Mouse (Mus musculus) limb, embryonic 13.5 days (tissue): ENCODE measurements around the gene Zbtb42. TPM values are rescaled to one million over a fixed set of nuclear protein-coding genes. Genes with fewer than 3 reads are reported as not detected.

Experiments
- ATAC-seq: fragments of 200-750 bp; cut with Nextera tagmentation; 2 replicates; pipeline ENCODE4 v1.8.0; 2017; ENCODE audit warnings: low read depth, moderate number of reproducible peaks, moderate TSS enrichment; ENCODE audit not compliant: low FRiP score
- H3K27ac ChIP-seq: fragments of 300-500 bp; sonication (generic); 2 replicates; pipeline ENCODE4 v1.5.1; 2015; ENCODE audit warnings: inconsistent platforms, mild to moderate bottlenecking, moderate library complexity
- H3K27me3 ChIP-seq: fragments of 300-500 bp; sonication (generic); 2 replicates; pipeline ENCODE4 v1.6.1; 2015; ENCODE audit warnings: mild to moderate bottlenecking, inconsistent platforms
- H3K36me3 ChIP-seq: fragments of 300-500 bp; sonication (generic); 2 replicates; pipeline ENCODE4 v1.6.1; 2015; ENCODE audit warnings: inconsistent platforms, mild to moderate bottlenecking, moderate library complexity
- H3K4me1 ChIP-seq: fragments of 300-500 bp; sonication (generic); 2 replicates; pipeline ENCODE4 v1.6.1; 2015; ENCODE audit warnings: inconsistent platforms
- H3K4me2 ChIP-seq: fragments of 300-500 bp; sonication (generic); replicated peaks from 2 replicates; pipeline ENCODE4 v1.6.1; 2015; ENCODE audit warnings: inconsistent platforms, mild to moderate bottlenecking, moderate library complexity
- H3K4me3 ChIP-seq: fragments of 300-500 bp; sonication (generic); 2 replicates; pipeline ENCODE4 v1.5.1; 2015; ENCODE audit warnings: moderate library complexity, mild to moderate bottlenecking, inconsistent platforms
- H3K9ac ChIP-seq: fragments of 300-500 bp; sonication (generic); 2 replicates; pipeline ENCODE4 v1.6.1; 2015; ENCODE audit warnings: mild to moderate bottlenecking, inconsistent platforms
- H3K9me3 ChIP-seq: fragments of 300-500 bp; sonication (generic); 2 replicates; pipeline ENCODE4 v1.6.1; 2016; ENCODE audit warnings: inconsistent platforms
- WGBS: fragments of 180-500 bp; shearing (Covaris S2); methylation state at CpG from one replicate; pipeline ENCODE4 v1.1.7; 2015; 5-methylcytosine and 5-hydroxymethylcytosine counted together
- microRNA-seq: library from miRNA; unstranded; fragments of <30 nt; microRNA quantifications from one replicate; pipeline ENCODE4, GENCODE M21; 2016
- polyA plus RNA-seq: library from polyadenylated mRNA; unstranded; fragments of >200 nt; fragmentation: Nextera tagmentation; extraction: Ambion mirVana; gene quantifications from 2 replicates; pipeline ENCODE4 v1.2.1, GENCODE M21; 2015

The Zbtb42 gene
- polyA plus RNA-seq, 1 experiment from 2014 or later, result 2.4 TPM

- H3K9ac ChIP-seq, result peak overlapping the region; percentile 88
- H3K4me1 ChIP-seq, result peaks cover 34% of the 10 kb centered on the region
- WGBS, result 2% methylated on average over 50 of the region's 69 CpGs
- peak overlapping the region; percentile 75 for H3K27ac ChIP-seq
- peaks cover 12% of the 10 kb centered on the region; the same call in 1 of the 2 replicates for H3K27me3 ChIP-seq
- peak overlapping the region; percentile 90 for H3K4me2 ChIP-seq
- H3K36me3 ChIP-seq, result peaks cover 18% of the 10 kb centered on the region
- peak; percentile 58 for ATAC-seq
- H3K4me3 ChIP-seq, result peak overlapping the region; percentile 88
- H3K9me3 ChIP-seq, result no peaks in the 10 kb centered on the region
Observed at GRCm38 (mm10) chr12:112721424-112722239, 43.0 kb downstream of the Zbtb42 start.

DNA sequence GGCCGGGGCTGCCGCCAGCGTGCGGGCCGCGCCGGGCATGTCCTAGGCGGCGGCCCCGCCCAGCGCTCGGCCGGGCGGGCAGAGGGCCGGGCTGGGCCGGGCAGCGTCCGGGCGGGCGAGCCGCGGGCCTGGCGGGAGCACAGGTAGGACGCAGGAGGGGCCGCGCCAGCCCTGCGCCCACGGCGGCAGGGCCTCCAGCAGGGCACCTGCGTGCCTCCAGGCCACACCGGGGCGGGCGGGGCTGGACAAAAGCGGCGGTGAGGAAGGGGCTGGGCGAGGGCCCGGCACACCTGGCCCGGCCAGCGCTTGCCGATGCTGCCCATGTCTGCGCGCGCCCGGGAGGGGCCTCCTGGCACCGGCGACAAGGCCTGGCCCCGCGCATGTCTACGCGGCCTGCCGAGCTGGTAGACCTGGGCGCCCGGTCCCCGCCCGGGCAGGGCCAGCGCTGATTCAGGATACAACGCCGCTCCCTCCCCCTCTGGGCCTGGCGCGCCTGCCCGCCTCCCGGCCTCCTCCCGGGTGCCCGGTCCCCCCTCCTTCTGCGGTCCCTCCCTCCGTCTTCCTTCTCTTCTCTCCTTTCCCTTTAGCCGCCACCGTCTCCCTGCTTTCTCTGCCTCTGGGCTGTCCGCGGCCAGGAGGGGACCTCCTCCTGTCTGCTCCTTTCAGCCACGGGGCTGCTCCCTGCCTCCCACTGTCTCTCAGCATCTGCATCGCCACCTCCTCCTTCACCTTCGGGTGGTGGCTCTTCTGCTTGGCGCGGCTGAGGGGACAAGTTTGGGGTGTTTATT lies 43.8 kb downstream of the Zbtb42 start:
- H3K9ac ChIP-seq, result peak overlapping the region; percentile 88
- H3K27ac ChIP-seq, result peak overlapping the region; percentile 39; the same call in 1 of the 2 replicates
- peaks cover 26% of the 10 kb centered on the region for H3K36me3 ChIP-seq
- peak; percentile 37 for ATAC-seq
- H3K4me3 ChIP-seq, result peak overlapping the region; percentile 88
- H3K27me3 ChIP-seq, result peaks cover 12% of the 10 kb centered on the region; the same call in 1 of the 2 replicates
- H3K4me1 ChIP-seq, result peaks cover 34% of the 10 kb centered on the region
- WGBS, result under 1% methylated on average over 36 of the region's 75 CpGs
- H3K9me3 ChIP-seq, result no peaks in the 10 kb centered on the region
- H3K4me2 ChIP-seq, result peak overlapping the region; percentile 90

- Histone ChIP-seq H3K9me3 (no peaks in the 10 kb centered on the region), H3K27ac (no peak overlapping the region), H3K9ac (peak overlapping the region; percentile 88), H3K27me3 (peaks cover 12% of the 10 kb centered on the region; the same call in 1 of the 2 replicates), H3K4me3 (peak overlapping the region; percentile 88), H3K4me1 (peaks cover 34% of the 10 kb centered on the region), H3K4me2 (peak overlapping the region; percentile 90), H3K36me3 (peaks cover 31% of the 10 kb centered on the region)
- 7% methylated on average over 5 of the region's 5 CpGs for WGBS
- 0 out of 2 replicates have a peak, but pooled peaks have one; percentile 3 for ATAC-seq
Observed at GRCm38 (mm10) chr12:112723028-112723330, 44.4 kb downstream of the Zbtb42 start.

DNA sequence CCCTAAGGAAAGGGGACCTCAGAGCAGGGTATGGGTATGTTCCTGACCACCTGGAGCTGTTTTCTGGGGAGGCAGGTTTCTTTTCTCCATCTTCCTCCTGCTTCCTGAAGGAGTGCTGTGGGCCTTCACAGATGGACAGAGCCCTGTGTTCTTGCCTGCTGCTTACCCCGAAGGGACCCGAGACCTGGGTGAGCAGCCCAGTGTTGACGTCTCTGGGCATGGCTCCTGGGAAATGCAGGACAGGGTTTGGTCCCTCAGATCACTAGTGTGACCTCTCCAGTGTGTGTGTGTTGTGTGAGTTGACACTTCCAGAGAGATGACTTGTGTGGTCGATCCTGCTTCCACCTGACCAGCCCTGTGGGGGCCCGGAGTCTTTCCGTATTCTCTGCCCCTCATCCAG lies 44.8 kb downstream of the Zbtb42 start:
- no peaks in the 10 kb centered on the region for H3K9me3 ChIP-seq
- H3K4me2 ChIP-seq, result peak overlapping the region; percentile 90
- peak overlapping the region; percentile 88 for H3K4me3 ChIP-seq
- ATAC-seq, result no peak
- peaks cover 34% of the 10 kb centered on the region for H3K4me1 ChIP-seq
- H3K27ac ChIP-seq, result no peak overlapping the region
- whole genome bisulfite sequencing, result 82% methylated on average over 6 of the region's 6 CpGs
- H3K9ac ChIP-seq, result peak overlapping the region; percentile 88
- H3K36me3 ChIP-seq, result peaks cover 34% of the 10 kb centered on the region
- H3K27me3 ChIP-seq, result peaks cover 12% of the 10 kb centered on the region; the same call in 1 of the 2 replicates

DNA sequence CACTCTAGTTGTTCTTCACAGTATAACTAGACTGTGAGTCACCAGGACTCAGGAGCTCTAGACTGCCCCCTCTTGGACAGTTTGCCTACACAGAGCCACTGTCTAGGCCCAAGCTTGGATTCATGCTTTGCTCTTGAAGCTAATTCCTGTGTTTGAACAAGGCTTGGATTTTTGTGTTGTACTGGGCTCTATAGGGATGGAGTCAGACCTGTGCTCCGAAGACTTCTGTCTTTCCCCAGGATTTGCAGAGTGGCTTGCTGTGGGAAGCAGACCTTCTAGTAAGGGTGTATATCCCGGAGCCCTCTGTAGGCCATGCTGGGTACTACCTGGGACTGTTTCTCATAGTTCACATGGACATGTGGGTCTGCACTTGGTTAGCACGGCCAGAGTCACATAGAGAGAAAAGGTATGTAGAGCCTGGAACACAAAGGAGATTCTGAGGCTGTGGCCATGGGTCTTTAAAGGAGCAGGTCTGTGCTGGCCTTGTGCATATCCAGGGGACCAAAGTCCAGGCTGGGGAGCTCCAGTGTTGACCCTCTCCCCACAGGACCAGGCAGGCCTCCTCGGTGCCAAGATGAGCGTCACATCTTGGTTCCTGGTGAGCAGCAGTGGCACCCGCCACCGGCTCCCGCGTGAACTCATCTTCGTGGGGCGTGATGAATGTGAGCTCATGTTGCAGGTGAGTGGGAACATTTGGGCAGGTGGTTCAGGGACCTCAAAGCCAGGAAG lies 45.6 kb downstream of the Zbtb42 start:
- Histone ChIP-seq H3K36me3 (peaks cover 42% of the 10 kb centered on the region), H3K4me1 (peaks cover 30% of the 10 kb centered on the region), H3K27me3 (peaks cover 12% of the 10 kb centered on the region; the same call in 1 of the 2 replicates), H3K27ac (no peak overlapping the region), H3K9me3 (no peaks in the 10 kb centered on the region), H3K4me3 (no peak overlapping the region), H3K4me2 (peak overlapping the region; percentile 90), H3K9ac (no peak overlapping the region)
- 80% methylated on average over 11 of the region's 11 CpGs for whole genome bisulfite sequencing
- ATAC-seq, result no peak; the same call in 1 of the 2 replicates

DNA sequence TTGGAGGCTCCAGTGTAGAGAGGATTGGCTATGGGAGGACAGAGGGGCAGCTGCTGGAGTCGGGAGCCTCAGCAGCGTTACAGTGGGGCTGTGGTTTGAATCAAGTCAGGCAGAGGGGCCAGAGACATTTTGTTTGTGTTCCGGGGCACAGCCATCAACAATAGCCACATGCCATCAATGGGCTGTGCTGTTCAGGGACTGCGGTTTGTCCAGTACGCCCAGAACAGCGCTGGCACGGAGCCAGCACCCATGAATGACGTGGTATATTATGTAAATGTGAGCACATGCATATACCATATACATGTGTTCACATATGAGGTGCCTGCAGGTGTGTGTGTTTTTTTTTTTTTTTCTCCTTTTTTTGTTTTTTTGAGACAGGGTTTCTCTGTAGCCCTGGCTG lies 49.2 kb downstream of the Zbtb42 start:
- Histone ChIP-seq H3K27me3 (no peaks in the 10 kb centered on the region), H3K27ac (no peak overlapping the region), H3K9me3 (no peaks in the 10 kb centered on the region), H3K9ac (no peak overlapping the region), H3K4me3 (no peak overlapping the region), H3K4me2 (no peak overlapping the region), H3K4me1 (peaks cover 10% of the 10 kb centered on the region), H3K36me3 (peaks cover 76% of the 10 kb centered on the region)
- WGBS, result 86% methylated on average over 8 of the region's 8 CpGs
- no peak for ATAC-seq

- Histone ChIP-seq H3K4me2 (no peak overlapping the region), H3K27ac (no peak overlapping the region), H3K9ac (no peak overlapping the region), H3K9me3 (no peaks in the 10 kb centered on the region), H3K27me3 (no peaks in the 10 kb centered on the region), H3K4me1 (no peaks in the 10 kb centered on the region), H3K4me3 (no peak overlapping the region), H3K36me3 (peaks cover 96% of the 10 kb centered on the region)
- WGBS, result 85% methylated on average over 14 of the region's 14 CpGs
- no peak for ATAC-seq
Observed at GRCm38 (mm10) chr12:112730808-112731207, 52.2 kb downstream of the Zbtb42 start.

Small RNA genes within 50 kb of the gene (microRNA-seq; reads per million reads assigned to microRNA genes)
- not detected for gene Mir6939

Other genes starting within 250 kb of the Zbtb42 start
- 0.41 and 0.64 TPM in 2 replicates for gene A530016L24Rik, start 189.4 kb upstream of the Zbtb42 start, polyA plus RNA-seq
- gene Tmem179, start 162.1 kb upstream of the Zbtb42 start, polyA plus RNA-seq, result 0.28 and 0.66 TPM in 2 replicates
- 4.2 and 5.5 TPM in 2 replicates for gene Inf2, start 90.0 kb upstream of the Zbtb42 start, polyA plus RNA-seq
- gene Adssl1, start 58.8 kb upstream of the Zbtb42 start, polyA plus RNA-seq, result 12.8 and 14.7 TPM in 2 replicates
- gene Siva1, start 34.1 kb upstream of the Zbtb42 start, polyA plus RNA-seq, result 246 and 251 TPM in 2 replicates
- 62.5 and 71.0 TPM in 2 replicates for gene Akt1, start 3.9 kb upstream of the Zbtb42 start, polyA plus RNA-seq
- gene Cep170b, start 41.6 kb downstream of the Zbtb42 start, polyA plus RNA-seq, result 14.7 and 16.6 TPM in 2 replicates
- 6.1 and 7.2 TPM in 2 replicates for gene Pld4, start 81.8 kb downstream of the Zbtb42 start, polyA plus RNA-seq
- 0.61 and 0.64 TPM in 2 replicates for gene Ahnak2, start 123.8 kb downstream of the Zbtb42 start, polyA plus RNA-seq
- 7.9 and 8.8 TPM in 2 replicates for gene Clba1, start 130.1 kb downstream of the Zbtb42 start, polyA plus RNA-seq
- 132 and 134 TPM in 2 replicates for gene Cdca4, start 150.6 kb downstream of the Zbtb42 start, polyA plus RNA-seq
- 0.11 and 0.13 TPM in 2 replicates for gene Gpr132, start 189.4 kb downstream of the Zbtb42 start, polyA plus RNA-seq